Mouse (Mus musculus): ENCODE measurements around the gene Abca3. TPM values are rescaled to one million over a fixed set of nuclear protein-coding genes. Genes with fewer than 3 reads are reported as not detected.
"Not testable (repeated sequence)": the region's sequence is repeated elsewhere in the genome, so short reads cannot be mapped to it uniquely, and the experiment has no call there.

Abca3 gene
- polyA plus RNA-seq, 1 experiment from 2014 or later = 21.1 TPM

DNA sequence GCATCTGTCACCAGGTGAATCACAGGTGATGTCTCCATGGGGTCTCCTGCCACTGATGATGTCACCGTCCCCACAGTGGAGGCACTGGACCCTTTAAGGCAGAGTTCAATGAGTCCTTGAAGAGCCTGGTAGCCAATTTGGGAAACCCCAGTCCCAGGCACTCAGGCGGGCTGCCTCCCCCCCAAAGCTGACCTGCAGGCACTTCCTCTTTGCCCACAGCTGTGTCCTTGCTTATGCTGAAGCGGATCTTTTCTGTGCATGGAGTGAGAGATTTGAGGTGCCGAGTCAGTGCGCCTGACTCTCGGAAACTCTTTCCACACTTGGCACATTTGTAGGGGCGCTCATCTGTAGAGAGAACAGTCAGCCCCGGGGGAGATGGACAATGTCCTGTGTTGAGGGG is 94.8 kb downstream of the Abca3 start:
- 85% methylated on average over 8 of the region's 8 CpGs for WGBS (ENCODE audit: insufficient replicate concordance)
- H3K27ac ChIP-seq = no peak overlapping the region
- no peak for ATAC-seq
- H3K4me1 ChIP-seq = no peaks in the 10 kb centered on the region
- no peak overlapping the region for H3K9ac ChIP-seq
- H3K36me3 ChIP-seq = peaks cover 100% of the 10 kb centered on the region
- H3K4me3 ChIP-seq = no peak overlapping the region
- no peaks in the 10 kb centered on the region for H3K9me3 ChIP-seq (replicated peaks)
- H3K4me2 ChIP-seq = no peak overlapping the region
- no peaks in the 10 kb centered on the region for H3K27me3 ChIP-seq (replicated peaks)

DNA sequence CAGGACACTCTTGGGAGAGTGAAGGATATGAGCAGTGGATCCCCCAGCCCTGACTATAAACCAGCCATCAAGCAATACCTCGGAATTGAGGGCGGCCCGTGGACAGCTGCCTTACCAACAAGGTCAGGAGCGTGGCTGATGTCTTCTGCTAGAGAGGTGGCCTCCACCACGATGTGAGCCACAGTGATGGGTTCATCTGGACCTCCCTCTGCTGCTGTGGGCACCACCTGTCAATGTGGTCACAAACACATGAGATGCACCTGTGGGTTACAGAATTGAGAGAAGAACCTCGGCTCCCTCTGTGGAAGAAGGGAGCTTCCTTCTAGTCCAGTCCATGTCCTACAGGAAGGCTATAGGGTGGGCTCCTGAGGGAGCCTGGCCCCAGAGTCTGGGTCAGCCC is 97.8 kb downstream of the Abca3 start:
- no peaks in the 10 kb centered on the region for H3K27me3 ChIP-seq (replicated peaks)
- ATAC-seq = no peak
- peaks cover 21% of the 10 kb centered on the region for H3K4me1 ChIP-seq
- H3K36me3 ChIP-seq = peaks cover 74% of the 10 kb centered on the region
- no peak overlapping the region for H3K27ac ChIP-seq
- H3K4me3 ChIP-seq = no peak overlapping the region
- H3K9me3 ChIP-seq (replicated peaks) = no peaks in the 10 kb centered on the region
- H3K9ac ChIP-seq = no peak overlapping the region
- WGBS (ENCODE audit: insufficient replicate concordance) = 80% methylated on average over 6 of the region's 6 CpGs
- H3K4me2 ChIP-seq = no peak overlapping the region

DNA sequence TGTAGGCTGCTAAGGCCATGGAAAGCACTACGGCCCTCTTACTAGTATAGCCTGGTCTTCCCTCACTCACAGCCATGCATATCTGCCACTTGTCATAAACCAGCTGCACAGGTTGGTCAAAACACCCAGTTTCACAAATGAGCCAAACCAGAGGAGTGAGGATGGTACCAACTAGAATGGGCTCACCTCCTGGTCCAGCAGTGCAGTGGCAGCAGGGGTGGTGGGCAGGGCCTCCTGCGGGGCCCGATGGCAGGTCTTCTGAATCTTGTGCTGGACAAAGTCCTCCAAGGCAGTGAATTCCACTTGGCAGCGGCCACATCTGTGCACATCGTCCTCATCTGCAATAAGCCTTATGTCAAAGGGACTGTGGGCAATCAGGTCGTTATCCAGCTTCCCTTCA is 99.5 kb downstream of the Abca3 start:
- no peaks in the 10 kb centered on the region for H3K27me3 ChIP-seq (replicated peaks)
- peaks cover 28% of the 10 kb centered on the region for H3K4me1 ChIP-seq
- no peak overlapping the region for H3K4me3 ChIP-seq
- H3K36me3 ChIP-seq = peaks cover 56% of the 10 kb centered on the region
- no peak overlapping the region for H3K4me2 ChIP-seq
- H3K27ac ChIP-seq = no peak overlapping the region
- WGBS (ENCODE audit: insufficient replicate concordance) = 88% methylated on average over 6 of the region's 6 CpGs
- H3K9ac ChIP-seq = no peak overlapping the region
- ATAC-seq = no peak
- H3K9me3 ChIP-seq (replicated peaks) = no peaks in the 10 kb centered on the region

DNA sequence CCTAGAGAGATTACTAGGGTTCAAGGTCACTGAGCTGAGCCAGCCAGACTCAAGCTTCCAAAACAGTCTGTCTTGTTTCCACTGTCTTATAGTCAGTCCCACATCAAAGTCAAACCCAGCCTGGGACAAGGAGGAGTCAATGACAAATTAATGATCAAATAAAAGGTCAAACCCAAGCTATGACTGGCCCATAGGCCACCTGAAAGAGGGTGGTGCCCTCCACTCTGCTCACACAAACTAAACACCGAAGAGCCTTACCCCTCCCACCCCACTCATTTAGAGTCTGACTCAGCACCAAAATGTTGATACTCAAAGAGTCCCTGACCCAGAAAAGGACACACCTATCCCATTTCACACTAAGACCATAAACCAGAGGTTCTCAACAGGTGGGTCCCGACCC is 101.6 kb downstream of the Abca3 start:
- Histone ChIP-seq H3K27me3 (replicated peaks) (no peaks in the 10 kb centered on the region), H3K4me1 (peaks cover 28% of the 10 kb centered on the region), H3K36me3 (peaks cover 35% of the 10 kb centered on the region), H3K4me2 (peak overlapping the region; percentile 85), H3K9me3 (replicated peaks) (no peaks in the 10 kb centered on the region), H3K27ac (peak overlapping the region; percentile 99), H3K9ac (peak overlapping the region; percentile 4; the same call in 1 of the 2 replicates), H3K4me3 (peak overlapping the region; percentile 83)
- ATAC-seq = 0 out of 2 replicates have a peak, but pooled peaks have one; percentile 16
- 52% methylated on average over 2 of the region's 2 CpGs for WGBS (ENCODE audit: insufficient replicate concordance)

DNA sequence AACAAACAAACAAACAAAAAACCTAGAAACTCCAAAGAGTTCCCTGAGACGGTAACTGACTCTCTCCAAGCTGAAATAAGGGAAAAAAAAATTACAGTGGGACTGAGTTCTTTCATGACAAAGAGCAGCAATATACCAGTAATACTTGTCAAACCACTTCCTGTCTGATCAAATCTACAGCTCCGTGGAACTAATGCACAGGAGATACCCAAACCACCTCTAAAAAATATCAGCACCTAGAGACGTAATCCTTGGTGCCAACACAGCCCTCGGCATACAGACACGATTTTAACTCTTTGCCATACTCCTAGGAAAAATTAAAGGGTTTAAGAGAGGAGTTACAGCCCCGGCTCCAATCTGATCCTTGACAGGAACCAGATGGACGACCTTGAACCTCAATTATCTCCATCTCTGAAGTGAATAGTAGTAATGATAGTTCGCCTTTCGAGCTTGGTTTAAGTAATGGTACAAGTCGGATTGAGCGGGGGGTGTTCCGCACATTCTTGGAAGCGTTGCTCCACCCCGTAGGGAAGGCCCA is 102.5 kb downstream of the Abca3 start:
- H3K9me3 ChIP-seq (replicated peaks) = no peaks in the 10 kb centered on the region
- peak overlapping the region; percentile 95 for H3K9ac ChIP-seq
- H3K36me3 ChIP-seq = peaks cover 26% of the 10 kb centered on the region
- 3% methylated on average over 14 of the region's 14 CpGs for WGBS (ENCODE audit: insufficient replicate concordance)
- H3K27me3 ChIP-seq (replicated peaks) = no peaks in the 10 kb centered on the region
- H3K4me3 ChIP-seq = peak overlapping the region; percentile 83
- H3K27ac ChIP-seq = peak overlapping the region; percentile 99
- no peak for ATAC-seq
- H3K4me1 ChIP-seq = peaks cover 28% of the 10 kb centered on the region
- peak overlapping the region; percentile 85 for H3K4me2 ChIP-seq

DNA sequence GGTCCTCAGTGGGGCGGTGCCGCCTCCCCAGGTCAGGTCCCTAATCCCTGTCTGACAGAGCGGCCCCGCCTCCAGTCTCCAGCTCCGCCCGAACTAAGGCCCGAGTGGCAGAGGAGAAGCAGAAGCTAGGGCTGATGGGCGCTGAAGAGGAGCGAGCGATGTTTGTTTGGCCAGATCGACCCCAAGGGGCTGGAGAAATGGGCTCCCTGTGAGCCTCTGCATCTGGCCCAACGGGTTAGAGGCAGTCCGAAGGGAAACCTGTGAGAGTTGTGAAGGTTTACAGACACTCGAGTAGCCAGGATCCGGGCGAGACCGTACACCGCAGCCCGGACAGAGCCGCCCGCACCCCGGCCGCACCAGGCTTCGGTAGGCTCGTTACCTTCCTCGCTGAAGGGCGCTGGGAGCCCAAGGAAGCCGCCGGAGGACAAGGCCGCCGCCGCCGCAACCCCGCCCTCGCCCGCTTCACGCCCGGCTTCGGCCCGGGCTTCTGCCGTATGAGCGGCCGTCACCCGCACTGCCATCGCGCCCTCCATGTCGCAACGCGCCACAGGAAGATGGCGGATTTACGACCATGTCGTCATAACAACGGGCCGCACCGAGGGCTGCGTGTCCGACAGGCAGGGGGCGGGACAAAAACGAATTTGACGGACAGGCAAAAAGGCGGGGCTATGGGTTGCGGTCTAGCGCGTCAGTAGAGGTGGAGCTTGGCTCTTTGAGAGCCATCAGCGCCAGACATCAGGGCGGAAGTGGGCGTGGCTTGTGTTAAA is 103.2 kb downstream of the Abca3 start:
- Histone ChIP-seq H3K4me1 (peaks cover 28% of the 10 kb centered on the region), H3K9me3 (replicated peaks) (no peaks in the 10 kb centered on the region), H3K4me3 (peak overlapping the region; percentile 83), H3K27ac (peak overlapping the region; percentile 99), H3K36me3 (peaks cover 19% of the 10 kb centered on the region), H3K4me2 (peak overlapping the region; percentile 85), H3K27me3 (replicated peaks) (no peaks in the 10 kb centered on the region), H3K9ac (peak overlapping the region; percentile 95)
- ATAC-seq = peak; percentile 94
- under 1% methylated on average over 67 of the region's 67 CpGs for WGBS (ENCODE audit: insufficient replicate concordance)

DNA sequence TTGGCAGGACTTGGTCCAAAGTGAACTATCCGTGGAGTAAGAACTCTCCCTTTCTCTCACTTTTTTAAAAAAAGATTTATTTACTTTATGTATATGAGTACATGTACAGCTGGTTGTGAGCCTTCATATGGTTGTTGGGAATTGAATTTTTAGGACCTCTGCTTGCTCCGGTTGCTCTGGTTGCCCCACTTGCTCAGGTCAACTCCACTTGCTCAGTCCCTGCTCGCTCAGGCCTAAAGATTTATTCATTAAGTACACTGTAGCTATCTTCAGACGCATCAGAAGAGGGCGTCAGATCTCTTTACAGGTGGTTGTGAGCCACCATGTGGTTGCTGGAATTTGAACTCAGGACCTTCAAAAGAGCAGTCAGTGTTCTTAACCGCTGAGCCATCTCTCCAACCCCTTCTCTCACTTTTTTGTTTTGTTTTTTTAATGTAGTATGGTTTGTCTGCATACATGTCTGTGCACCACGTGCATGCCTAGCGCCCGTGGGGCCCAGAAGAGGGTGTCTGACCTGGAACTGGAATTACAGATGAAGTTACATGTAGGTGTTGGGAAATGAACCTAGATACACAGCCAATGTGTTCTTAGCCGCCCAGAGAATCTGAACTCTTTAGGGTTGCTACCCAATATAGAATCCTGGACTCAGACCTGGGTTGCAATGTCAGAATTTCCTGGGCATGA is 103.9 kb downstream of the Abca3 start:
- H3K4me3 ChIP-seq = peak overlapping the region; percentile 83
- peaks cover 28% of the 10 kb centered on the region for H3K4me1 ChIP-seq
- not testable (repeated sequence) for ATAC-seq; H3K27me3 ChIP-seq (replicated peaks); H3K9me3 ChIP-seq (replicated peaks)
- peak overlapping the region; percentile 53 for H3K9ac ChIP-seq
- 43% methylated on average over 10 of the region's 10 CpGs for WGBS (ENCODE audit: insufficient replicate concordance)
- H3K4me2 ChIP-seq = peak overlapping the region; percentile 85
- peaks cover 12% of the 10 kb centered on the region for H3K36me3 ChIP-seq
- peak overlapping the region; percentile 79 for H3K27ac ChIP-seq

Small RNA genes within 50 kb of the gene (microRNA-seq; reads per million reads assigned to microRNA genes)
- gene Gm24427 = not detected

Other genes with a start within 250 kb of the Abca3 start
- gene Pdpk1, start 201.0 kb upstream of the Abca3 start, polyA plus RNA-seq (2016; fragmentation: Nextera tagmentation; extraction: Ambion mirVana) = 31.4 and 34.9 TPM in 2 replicates
- 20.9 and 22.7 TPM in 2 replicates for gene Amdhd2, start 188.2 kb upstream of the Abca3 start, polyA plus RNA-seq (2016; fragmentation: Nextera tagmentation; extraction: Ambion mirVana)
- gene Atp6v0c, start 182.2 kb upstream of the Abca3 start, polyA plus RNA-seq (2016; fragmentation: Nextera tagmentation; extraction: Ambion mirVana) = 371 and 388 TPM in 2 replicates
- gene Tbc1d24, start 146.4 kb upstream of the Abca3 start, polyA plus RNA-seq (2016; fragmentation: Nextera tagmentation; extraction: Ambion mirVana) = 11.1 and 11.9 TPM in 2 replicates
- gene Ntn3, start 142.4 kb upstream of the Abca3 start, polyA plus RNA-seq (2016; fragmentation: Nextera tagmentation; extraction: Ambion mirVana) = 2.1 and 2.7 TPM in 2 replicates
- 12.3 and 12.6 TPM in 2 replicates for gene Tedc2, start 131.1 kb upstream of the Abca3 start, polyA plus RNA-seq (2016; fragmentation: Nextera tagmentation; extraction: Ambion mirVana)
- 93.7 and 95.4 TPM in 2 replicates for gene Ccnf, start 100.5 kb upstream of the Abca3 start, polyA plus RNA-seq (2016; fragmentation: Nextera tagmentation; extraction: Ambion mirVana)
- not detected in 2 replicates for gene Abca17, start 882 bp upstream of the Abca3 start, polyA plus RNA-seq (2016; fragmentation: Nextera tagmentation; extraction: Ambion mirVana)
- 195 and 204 TPM in 2 replicates for gene Rnps1, start 62.6 kb downstream of the Abca3 start, polyA plus RNA-seq (2016; fragmentation: Nextera tagmentation; extraction: Ambion mirVana)
- gene Eci1, start 74.7 kb downstream of the Abca3 start, polyA plus RNA-seq (2016; fragmentation: Nextera tagmentation; extraction: Ambion mirVana) = 92.1 and 100 TPM in 2 replicates
- gene Dnase1l2, start 91.2 kb downstream of the Abca3 start, polyA plus RNA-seq (2016; fragmentation: Nextera tagmentation; extraction: Ambion mirVana) = 0.70 and 0.96 TPM in 2 replicates
- 19.2 and 20.7 TPM in 2 replicates for gene E4f1, start 118.4 kb downstream of the Abca3 start, polyA plus RNA-seq (2016; fragmentation: Nextera tagmentation; extraction: Ambion mirVana)
- 99.5 and 101 TPM in 2 replicates for gene Pgp, start 118.4 kb downstream of the Abca3 start, polyA plus RNA-seq (2016; fragmentation: Nextera tagmentation; extraction: Ambion mirVana)
- 0.18 TPM in 1 of 2 replicates, not detected in the other for gene Bricd5, start 121.9 kb downstream of the Abca3 start, polyA plus RNA-seq (2016; fragmentation: Nextera tagmentation; extraction: Ambion mirVana)
- 17.2 and 19.4 TPM in 2 replicates for gene Mlst8, start 127.1 kb downstream of the Abca3 start, polyA plus RNA-seq (2016; fragmentation: Nextera tagmentation; extraction: Ambion mirVana)
- gene Caskin1, start 136.7 kb downstream of the Abca3 start, polyA plus RNA-seq (2016; fragmentation: Nextera tagmentation; extraction: Ambion mirVana) = 0.14 and 0.32 TPM in 2 replicates
- 52.2 and 55.4 TPM in 2 replicates for gene Traf7, start 176.0 kb downstream of the Abca3 start, polyA plus RNA-seq (2016; fragmentation: Nextera tagmentation; extraction: Ambion mirVana)
- 1.3 and 1.9 TPM in 2 replicates for gene Rab26, start 182.3 kb downstream of the Abca3 start, polyA plus RNA-seq (2016; fragmentation: Nextera tagmentation; extraction: Ambion mirVana)
- gene Pkd1, start 197.9 kb downstream of the Abca3 start, polyA plus RNA-seq (2016; fragmentation: Nextera tagmentation; extraction: Ambion mirVana) = 6.0 and 6.5 TPM in 2 replicates

Data from liver, embryonic 12.5 days (tissue).